Mouse (Mus musculus) cortical plate, adult 2 months (tissue): ENCODE measurements at regions not wholly inside any gene's neighbourhood (a gene's known extent, or its start where the extent isn't known, plus 50 kb on each side); places are given as distances from the start of the nearest gene placed in this dataset.

Experiments
- H3K27ac ChIP-seq: fragments of 200-500 bp; 2 replicates; pipeline ENCODE4 v1.5.1; 2012; ENCODE audit warnings: low read length, control low read depth, inconsistent platforms; ENCODE audit not compliant: insufficient read depth
- H3K4me1 ChIP-seq: fragments of 200-500 bp; 2 replicates; pipeline ENCODE4 v1.6.1; 2011; ENCODE audit warnings: low read length; ENCODE audit not compliant: control insufficient read depth, insufficient read depth
- H3K4me3 ChIP-seq: fragments of 200-500 bp; 2 replicates; pipeline ENCODE4 v1.5.1; 2011; ENCODE audit warnings: mild to moderate bottlenecking, low read length, control low read depth; ENCODE audit not compliant: insufficient read depth
- CTCF ChIP-seq: fragments of 200-500 bp; IDR thresholded peaks from 2 replicates; pipeline ENCODE4 v1.5.1; 2011; ENCODE audit warnings: mild to moderate bottlenecking, control low read depth, low read length; ENCODE audit not compliant: insufficient read depth; ENCODE audit errors: extremely low read depth
- POLR2A ChIP-seq: fragments of 200-500 bp; IDR thresholded peaks from 2 replicates; pipeline ENCODE4 v1.6.1; 2011; ENCODE audit warnings: mild to moderate bottlenecking, low read length, control low read depth; ENCODE audit not compliant: insufficient read depth; ENCODE audit errors: extremely low read depth

DNA sequence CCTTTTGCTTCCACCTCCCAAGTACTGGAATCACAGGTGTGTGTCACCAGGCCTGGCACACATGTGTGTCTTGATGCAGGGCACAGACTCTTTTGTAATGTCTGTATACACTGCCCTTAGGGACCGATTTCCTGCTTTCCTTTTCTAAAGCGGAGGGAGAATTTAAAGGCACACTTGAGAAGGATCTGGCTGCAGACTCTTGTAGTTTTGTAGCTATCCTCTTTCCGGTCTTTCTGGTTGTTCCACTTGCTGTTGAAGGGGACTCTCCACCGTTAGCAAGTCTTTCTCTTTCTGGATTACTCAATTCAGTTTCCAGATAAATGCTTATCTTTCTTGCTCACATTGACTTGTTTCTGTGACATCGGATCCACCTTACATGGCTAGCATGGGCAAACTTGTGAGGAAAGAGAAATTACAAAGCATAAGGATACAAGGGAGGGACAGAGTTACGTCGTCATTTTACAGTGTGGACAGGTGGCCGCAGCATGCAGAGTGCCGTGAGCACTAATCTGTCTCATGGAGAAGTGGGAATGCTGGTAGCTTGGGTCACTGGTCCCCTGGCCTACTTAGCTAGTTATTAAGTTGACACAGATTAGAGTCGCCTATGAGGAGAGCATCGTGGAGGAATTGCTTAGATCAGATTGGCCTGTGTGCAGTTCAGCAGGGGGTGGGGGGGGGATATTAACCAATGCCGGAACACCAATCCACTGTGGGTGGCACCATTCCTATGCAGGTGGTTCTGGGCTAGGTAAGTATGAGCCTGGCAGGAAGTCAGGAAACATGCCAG lies 54.4 kb upstream of the Parp11 start:
- H3K27ac ChIP-seq: no peak overlapping the region
- TF ChIP-seq CTCF (no peak), POLR2A (no peak)
- H3K4me1 ChIP-seq: no peaks in the 10 kb centered on the region
- H3K4me3 ChIP-seq: no peak overlapping the region

DNA sequence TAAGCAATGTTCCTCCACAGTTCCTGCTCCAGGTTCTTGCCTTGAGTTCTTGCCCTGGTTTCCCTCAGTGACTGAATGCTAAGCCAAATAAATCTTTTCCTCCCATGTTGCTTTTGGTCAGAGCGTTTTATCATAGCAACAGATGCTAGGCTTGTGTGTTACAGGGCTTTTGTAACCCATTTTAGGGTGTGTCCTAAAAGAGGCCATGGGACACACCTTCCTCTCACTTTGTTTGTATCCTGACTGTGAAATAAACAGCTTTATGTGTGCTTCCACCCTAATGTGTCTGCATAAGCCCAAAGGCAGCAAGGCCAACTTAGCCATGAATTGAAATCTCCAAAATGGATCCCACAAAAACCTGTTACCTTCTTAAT lies 53.9 kb upstream of the Parp11 start:
- Histone ChIP-seq H3K4me1 (no peaks in the 10 kb centered on the region), H3K27ac (no peak overlapping the region), H3K4me3 (no peak overlapping the region)
- TF ChIP-seq POLR2A: no peak

DNA sequence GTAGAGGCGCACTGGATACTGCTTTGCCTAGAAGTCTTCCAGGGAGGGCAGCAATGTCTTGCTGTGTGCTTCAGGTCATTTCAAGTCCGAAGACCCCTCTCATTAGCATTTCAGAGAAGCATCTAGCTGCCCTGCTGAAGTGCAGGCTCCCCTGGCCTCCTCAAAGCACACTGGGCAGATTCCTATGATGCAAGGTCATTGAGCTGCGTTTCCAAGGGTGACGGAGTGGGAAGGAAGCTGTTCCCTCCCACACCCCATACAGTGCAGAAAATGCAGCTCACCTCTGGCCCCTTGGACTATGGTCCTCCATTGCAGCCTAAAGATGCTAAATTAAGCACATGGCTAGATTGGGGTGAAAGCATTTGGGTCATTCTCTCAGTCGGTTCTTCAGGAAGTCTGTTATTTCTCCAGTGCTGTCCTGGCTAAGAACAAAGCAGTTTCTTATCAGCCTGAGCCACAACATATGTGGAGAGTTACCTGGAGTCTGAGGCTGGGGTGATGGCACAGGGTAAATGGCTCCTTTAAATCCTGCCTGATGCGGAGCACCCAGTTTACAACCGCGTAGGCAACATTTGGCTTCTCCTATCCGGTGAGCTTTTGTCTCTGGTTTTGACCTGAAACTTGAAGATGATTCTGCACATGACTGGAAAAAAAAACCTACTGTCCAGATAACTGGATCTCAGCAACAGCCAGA lies 52.6 kb upstream of the Parp11 start:
- H3K4me1 ChIP-seq: no peaks in the 10 kb centered on the region
- H3K4me3 ChIP-seq: no peak overlapping the region
- no peak for TF ChIP-seq CTCF
- no peak for TF ChIP-seq POLR2A
- no peak overlapping the region for H3K27ac ChIP-seq
